Mouse (Mus musculus): ENCODE data around the gene Pfn4.
"Not testable (repeated sequence)": the region's sequence is repeated elsewhere in the genome, so short reads cannot be mapped to it uniquely, and the experiment has no call there.

The Pfn4 gene

DNA sequence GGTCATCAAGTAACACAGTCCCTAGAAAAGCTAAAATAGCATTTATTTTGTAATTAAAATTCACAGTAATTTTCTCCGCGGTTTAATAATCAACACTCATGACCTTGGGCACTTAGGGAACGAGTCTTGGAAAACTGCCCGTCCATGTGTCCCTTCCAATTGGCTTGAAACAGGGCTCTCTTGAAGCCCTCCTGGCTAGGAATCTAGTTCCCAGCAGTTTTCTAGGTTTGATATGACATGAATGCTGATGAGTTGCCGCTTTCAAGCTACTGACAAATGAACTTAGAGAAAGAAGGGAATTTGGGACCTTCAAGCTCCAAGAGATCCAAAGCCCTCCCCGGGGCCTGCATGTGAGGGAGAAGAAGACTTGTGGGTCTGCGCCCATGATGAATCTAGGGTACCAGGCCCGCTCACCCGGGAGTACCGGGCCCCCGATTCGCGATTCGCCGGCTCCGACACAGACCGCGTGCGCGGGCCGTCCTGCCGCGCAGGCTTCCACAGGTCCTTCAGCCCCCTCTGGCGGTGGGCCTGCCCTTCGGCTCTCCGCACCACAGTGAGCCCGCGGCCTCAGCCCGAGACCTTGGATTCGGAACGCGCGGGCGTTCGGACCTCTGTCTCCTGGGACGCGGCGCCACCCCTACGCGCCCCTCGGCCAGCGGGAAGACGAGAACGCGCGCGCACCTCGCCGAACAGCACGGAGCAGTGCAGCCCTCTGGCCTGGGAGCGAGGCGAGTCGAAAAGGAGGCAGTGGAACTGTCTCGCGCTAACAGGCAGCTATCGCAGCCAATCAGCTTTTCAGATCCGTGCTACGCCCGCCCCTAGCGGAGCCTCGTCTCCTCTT is at the start of gene Pfn4, which contains the start of gene Fam228b:
TSS of gene Pfn4 (plus strand) at position 531 of the 841 bp plus-strand sequence.
TSS of gene Fam228b (minus strand) at position 776 of the 841 bp plus-strand sequence.
- no peak for DNase-seq (ENCODE audit: extremely low read depth, low read depth, low spot score)

- no peak for DNase-seq (ENCODE audit: extremely low read depth, low read depth, low spot score)
Measured at GRCm38 (mm10) chr12:4719066-4719761, 49.6 kb upstream of the Pfn4 start.

GRCm38 (mm10) chr12:4719762-4720754 is 48.8 kb upstream of the Pfn4 start:
- DNase-seq (ENCODE audit: extremely low read depth, low read depth, low spot score): no peak

DNA sequence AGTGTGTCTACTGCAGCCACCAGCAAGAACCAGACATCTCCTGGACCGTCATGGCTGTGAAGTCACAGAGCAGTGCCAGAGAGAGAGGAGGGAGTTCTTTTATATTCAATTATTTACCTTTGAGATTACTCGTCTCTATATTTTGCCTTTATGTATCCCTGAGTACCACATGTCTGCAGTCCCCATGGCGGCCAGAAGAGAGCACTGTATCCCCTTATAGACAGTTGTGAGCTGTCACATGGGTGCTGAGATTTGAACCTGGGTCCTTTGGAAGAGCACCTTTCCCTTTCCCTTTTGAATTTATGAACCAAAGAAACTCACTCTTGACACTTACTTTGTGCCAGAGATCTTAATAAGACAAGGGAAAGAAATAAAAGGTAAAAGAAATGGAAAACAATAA is 39.7 kb upstream of the Pfn4 start:
- no peak for DNase-seq (ENCODE audit: extremely low read depth, low read depth, low spot score)

GRCm38 (mm10) chr12:4731629-4732028 is 37.2 kb upstream of the Pfn4 start:
- no peak for DNase-seq (ENCODE audit: extremely low read depth, low read depth, low spot score)

GRCm38 (mm10) chr12:4732332-4732731 is 36.5 kb upstream of the Pfn4 start:
- no peak for DNase-seq (ENCODE audit: extremely low read depth, low read depth, low spot score)

- DNase-seq (ENCODE audit: extremely low read depth, low read depth, low spot score): no peak
Measured at GRCm38 (mm10) chr12:4738031-4738576, 30.7 kb upstream of the Pfn4 start, which contains the start of gene Fam228a. Gene Fam228a, minus strand, starts transcription at chr12:4738430.

DNA sequence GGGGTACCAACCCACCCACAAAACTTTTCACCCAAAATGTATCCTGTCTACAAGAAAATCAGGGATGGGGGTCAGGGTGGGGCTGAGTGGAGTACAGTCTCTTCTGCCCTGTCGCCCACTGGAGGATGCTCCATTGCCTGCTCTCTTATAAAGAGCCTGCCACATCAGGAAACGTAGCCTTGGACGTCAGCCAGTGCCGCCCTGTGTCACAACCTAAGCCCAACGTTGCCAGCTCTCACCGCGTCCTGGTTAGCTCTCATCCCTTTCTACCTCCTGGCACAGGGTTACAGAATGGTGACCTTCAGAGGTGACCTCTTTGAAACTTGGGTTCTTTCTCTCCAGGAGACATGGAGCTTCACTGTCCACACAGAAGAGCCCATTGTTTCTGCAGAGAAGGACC is 28.0 kb upstream of the Pfn4 start:
- no peak for DNase-seq (ENCODE audit: extremely low read depth, low read depth, low spot score)

GRCm38 (mm10) chr12:4742183-4742582 is 26.6 kb upstream of the Pfn4 start:
- DNase-seq (ENCODE audit: extremely low read depth, low read depth, low spot score): no peak

GRCm38 (mm10) chr12:4744486-4744885 is 24.3 kb upstream of the Pfn4 start:
- no peak for DNase-seq (ENCODE audit: extremely low read depth, low read depth, low spot score)

DNA sequence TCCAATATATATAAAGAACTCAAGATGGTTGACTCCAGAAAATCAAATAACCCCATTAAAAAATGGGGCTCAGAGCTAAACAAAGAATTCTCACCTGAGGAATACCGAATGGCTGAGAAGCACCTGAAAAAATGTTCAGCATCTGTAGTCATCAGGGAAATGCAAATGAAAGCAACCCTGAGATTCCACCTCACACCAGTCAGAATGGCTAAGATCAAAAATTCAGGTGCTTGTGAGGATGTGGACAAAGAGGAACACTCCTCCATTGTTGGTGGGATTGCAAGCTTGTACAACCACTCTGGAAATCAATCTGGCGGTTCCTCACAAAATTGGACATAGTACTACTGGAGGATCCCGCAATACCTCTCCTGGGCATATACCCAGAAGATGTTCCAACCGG is 14.4 kb upstream of the Pfn4 start:
- not testable (repeated sequence) for DNase-seq (ENCODE audit: extremely low read depth, low read depth, low spot score)

DNA sequence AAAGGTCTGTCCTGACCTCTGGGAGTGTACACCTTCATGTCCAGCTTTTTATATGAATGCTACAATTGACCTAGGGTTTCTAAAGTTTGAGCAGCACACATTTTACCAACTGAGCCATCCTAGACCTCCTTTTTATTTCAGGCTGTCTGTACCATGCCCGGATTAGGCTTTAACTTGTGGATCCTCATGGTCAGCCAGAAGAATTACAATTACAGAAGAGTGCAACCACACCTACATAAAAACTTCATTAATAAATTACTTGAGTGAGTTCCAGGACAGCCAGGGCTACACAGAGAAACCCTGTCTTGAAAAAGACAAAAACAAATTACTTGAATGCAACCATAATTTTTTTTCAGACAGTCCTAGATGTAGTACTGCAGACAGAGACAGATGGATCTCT is 11.8 kb upstream of the Pfn4 start:
- DNase-seq (ENCODE audit: extremely low read depth, low read depth, low spot score): no peak

GRCm38 (mm10) chr12:4769333-4769723 is 506 bp downstream of the Pfn4 start:
- no peak for DNase-seq (ENCODE audit: extremely low read depth, low read depth, low spot score)

DNA sequence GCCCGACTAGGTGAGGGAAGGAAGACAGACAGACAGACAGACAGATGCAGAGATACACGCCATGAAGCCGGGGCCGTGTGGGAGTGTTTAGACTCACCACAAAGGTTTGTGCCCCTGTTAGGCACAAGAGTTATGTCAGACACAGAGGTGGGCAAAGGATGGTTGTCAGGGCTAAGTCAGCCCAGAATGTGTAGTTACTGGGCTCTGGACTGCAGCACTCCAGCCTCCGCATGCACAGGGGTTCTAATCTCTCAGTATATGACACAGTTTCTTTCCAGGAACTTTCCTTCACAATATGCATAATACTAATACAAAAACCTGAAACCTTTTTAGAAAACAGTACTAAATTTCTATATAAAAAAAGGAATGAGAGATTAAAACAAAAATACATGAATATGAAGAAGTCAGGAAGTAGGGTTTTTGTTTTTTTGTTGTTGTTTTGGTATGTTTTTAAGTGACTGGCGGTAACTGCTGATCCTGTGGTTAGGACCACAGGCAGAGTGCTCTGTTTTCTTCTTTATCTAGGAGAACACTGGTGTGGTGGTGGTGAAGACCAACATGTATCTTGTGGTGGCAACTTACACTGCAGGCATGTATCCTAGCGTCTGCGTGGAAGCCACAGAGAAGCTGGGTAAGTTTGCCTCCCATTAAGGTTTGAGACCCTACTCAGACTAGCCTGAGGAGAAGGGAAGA is 6.2 kb downstream of the Pfn4 start:
- no peak for DNase-seq (ENCODE audit: extremely low read depth, low read depth, low spot score)

DNA sequence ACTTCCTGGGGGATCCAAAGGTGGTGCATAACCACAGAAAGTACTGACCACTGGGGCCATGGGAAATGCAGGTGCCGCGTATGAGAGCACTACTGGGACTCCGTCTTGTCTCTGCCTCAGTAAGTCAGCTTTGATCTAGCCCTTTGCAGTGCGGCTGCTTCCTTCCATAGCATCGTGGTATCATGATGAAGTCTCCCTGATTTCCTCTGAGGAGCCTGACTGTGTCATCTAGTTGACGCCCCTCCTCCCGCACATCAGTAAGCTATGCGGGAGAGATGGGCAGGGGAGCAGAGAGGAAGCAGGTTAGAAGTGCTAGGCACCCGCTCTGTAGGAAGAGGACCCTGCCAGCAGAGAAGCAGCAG is 6.7 kb downstream of the Pfn4 start:
- DNase-seq (ENCODE audit: extremely low read depth, low read depth, low spot score): no peak

DNA sequence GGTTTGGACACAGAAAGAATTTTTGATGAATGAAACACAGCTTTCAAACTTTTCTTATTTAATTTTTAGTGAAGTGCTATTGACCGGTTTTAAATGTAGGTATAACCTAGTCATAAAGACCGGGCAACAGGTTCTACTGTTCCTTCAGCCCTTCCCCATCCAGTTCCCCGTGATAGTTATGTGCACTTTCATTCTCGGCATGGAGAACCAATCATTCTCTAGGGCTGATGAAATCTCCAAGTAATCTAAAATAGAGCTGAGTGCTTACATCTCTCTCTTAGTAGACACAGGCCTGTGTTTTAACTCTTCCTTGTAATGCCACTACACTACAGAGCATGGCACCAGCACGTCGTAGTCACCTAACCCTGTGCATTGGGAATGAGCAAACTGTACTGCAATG is 8.9 kb downstream of the Pfn4 start:
- no peak for DNase-seq (ENCODE audit: extremely low read depth, low read depth, low spot score)

- DNase-seq (ENCODE audit: extremely low read depth, low read depth, low spot score): no peak
Measured at GRCm38 (mm10) chr12:4780245-4780644, 11.4 kb downstream of the Pfn4 start.

- DNase-seq (ENCODE audit: extremely low read depth, low read depth, low spot score): no peak
Measured at GRCm38 (mm10) chr12:4781270-4781669, 12.4 kb downstream of the Pfn4 start.

- DNase-seq (ENCODE audit: extremely low read depth, low read depth, low spot score): not testable (repeated sequence)
Measured at GRCm38 (mm10) chr12:4781725-4782404, 13.0 kb downstream of the Pfn4 start.

DNA sequence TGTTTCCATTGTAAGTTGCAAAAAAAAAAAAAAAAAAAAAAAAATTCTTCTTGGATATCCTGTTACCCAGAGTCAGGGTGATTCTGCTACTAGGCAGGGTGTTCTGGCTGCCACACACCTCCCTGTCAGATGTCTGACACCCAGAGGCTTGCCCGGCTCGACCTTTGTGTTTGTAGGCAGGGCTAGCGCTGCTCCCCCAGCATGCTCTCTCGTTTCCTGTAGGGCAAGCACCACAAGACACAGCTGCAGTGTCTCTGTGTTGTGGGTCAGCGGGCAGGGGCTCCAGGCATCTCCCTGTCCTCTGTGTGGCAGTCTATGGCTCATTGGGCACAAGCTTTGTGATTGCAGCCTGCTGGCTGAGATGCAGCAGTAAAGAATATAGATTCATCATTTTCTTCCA is 14.8 kb downstream of the Pfn4 start:
- DNase-seq (ENCODE audit: extremely low read depth, low read depth, low spot score): no peak

Data from fat pad, adult 2 months (tissue).